In the genomic region with DNA sequence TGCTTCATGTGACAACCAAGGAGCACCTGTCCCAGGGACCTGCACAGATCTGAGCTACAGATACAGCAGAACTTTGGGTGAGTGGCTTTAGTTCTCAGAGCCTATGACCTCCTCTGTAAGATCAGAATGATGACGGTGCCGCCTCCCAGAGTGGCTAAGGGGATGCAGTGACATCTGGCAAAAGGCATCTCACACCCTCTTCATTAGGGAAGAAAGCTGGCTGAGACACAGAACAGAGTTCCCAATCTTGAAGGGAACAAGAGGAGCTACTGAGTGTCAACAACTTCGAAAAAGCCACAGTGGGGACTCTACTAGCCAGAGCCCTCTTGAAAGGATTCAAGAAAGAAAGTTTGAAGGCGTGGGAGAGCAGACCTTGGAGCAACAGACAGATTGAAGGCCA, we compare ENCODE assay signal across 27 mouse cellular contexts.
DNase-seq lines count a peak whose midpoint lies in the region; ATAC-seq and TF ChIP-seq lines count a peak whose summit lies in the region.
"Had no signal": no experiment of that assay in that cellular context is flagged by ENCODE, and none has a peak within 500 bp of the region (broad histone marks: within the 10 kb centered on the region; RNA-seq: fewer than 3 reads in every experiment).

No protein-coding gene starts in this region.

- no peaks in the 10 kb centered on the region for H3K36me3 ChIP-seq in heart, embryonic 13.5 days
- 0 out of 2 replicates have a peak, but pooled peaks cover 2% of the 10 kb centered on the region for H3K36me3 ChIP-seq in lung, embryonic 14.5 days (ENCODE audit: insufficient read depth)
- no peaks in the 10 kb centered on the region for H3K36me3 ChIP-seq in midbrain, embryonic 11.5 days (ENCODE audit: control insufficient read depth, insufficient read depth, low read length)
- H3K36me3 ChIP-seq in midbrain, embryonic 16.5 days (ENCODE audit: control insufficient read depth, insufficient read depth, low read length), result no peaks in the 10 kb centered on the region
- H3K36me3 ChIP-seq: embryonic facial prominence, embryonic 10.5 days; embryonic facial prominence, embryonic 13.5 days; forebrain, embryonic 12.5 days; forebrain, embryonic 15.5 days had no signal

- no peak for DNase-seq in heart, postnatal 36 days
- DNase-seq in lung, embryonic 14.5 days, result peak; percentile 57
- DNase-seq in lung, postnatal 25 days (ENCODE audit: low spot score), result no peak
- peak; percentile 35 for DNase-seq in midbrain, embryonic 11.5 days (ENCODE audit: low spot score, missing footprints)
- DNase-seq in lung, postnatal 36 days, result peak; percentile 27
- no peak for DNase-seq in ovary, postnatal 36 days (ENCODE audit: low spot score)
- DNase-seq: adrenal gland, adult 2 months; adrenal gland, postnatal 14 days; cerebellum, adult 11 months; cerebellum, adult 8-10 months; cerebellum, postnatal 10 days; cerebellum, postnatal 36 days; embryo, embryonic 11 days; gastrocnemius, postnatal 25 days; heart, postnatal 10 days; heart, postnatal 4 days had no signal

- no peak overlapping the region for H3K4me2 ChIP-seq in heart, embryonic 13.5 days
- H3K4me2 ChIP-seq in lung, embryonic 14.5 days, result no peak overlapping the region
- no peak overlapping the region for H3K4me2 ChIP-seq in midbrain, embryonic 11.5 days
- H3K4me2 ChIP-seq in midbrain, embryonic 16.5 days (ENCODE audit: low read length), result no peak overlapping the region
- H3K4me2 ChIP-seq: embryonic facial prominence, embryonic 13.5 days; forebrain, embryonic 12.5 days; forebrain, embryonic 15.5 days; hindbrain, embryonic 14.5 days had no signal

- no peak for ATAC-seq in heart, embryonic 13.5 days (ENCODE audit: extremely low read depth, insufficient number of reproducible peaks, low FRiP score, low TSS enrichment)
- ATAC-seq in lung, embryonic 14.5 days (ENCODE audit: insufficient read depth), result no peak
- no peak for ATAC-seq in midbrain, embryonic 11.5 days (ENCODE audit: low FRiP score)
- no peak for ATAC-seq in midbrain, embryonic 16.5 days
- ATAC-seq: CD4-positive, CD25-positive, alpha-beta regulatory T cell, adult 4 months; forebrain, embryonic 15.5 days; hindbrain, postnatal 0 days; inflammation-experienced regulatory T-cells, adult 6 months had no signal

- no peak overlapping the region for H3K4me3 ChIP-seq in heart, embryonic 13.5 days
- H3K4me3 ChIP-seq in lung, embryonic 14.5 days (ENCODE audit: low read depth, low read length), result no peak overlapping the region
- H3K4me3 ChIP-seq in midbrain, embryonic 11.5 days (ENCODE audit: low read depth, low read length), result no peak overlapping the region
- no peak overlapping the region for H3K4me3 ChIP-seq in midbrain, embryonic 16.5 days (ENCODE audit: low read depth, low read length)
- H3K4me3 ChIP-seq: embryonic facial prominence, embryonic 10.5 days; embryonic facial prominence, embryonic 13.5 days; erythroblast, embryonic 14.5 days; forebrain, embryonic 12.5 days; forebrain, embryonic 15.5 days had no signal

- H3K27me3 ChIP-seq in heart, embryonic 13.5 days (replicated peaks), result no peaks in the 10 kb centered on the region
- H3K27me3 ChIP-seq in lung, embryonic 14.5 days (ENCODE audit: insufficient read depth, low read length), result no peaks in the 10 kb centered on the region
- H3K27me3 ChIP-seq in midbrain, embryonic 11.5 days (ENCODE audit: control insufficient read depth, insufficient read depth, low read length), result no peaks in the 10 kb centered on the region
- H3K27me3 ChIP-seq in midbrain, embryonic 16.5 days (ENCODE audit: control insufficient read depth, insufficient read depth, low read depth, low read length), result no peaks in the 10 kb centered on the region
- H3K27me3 ChIP-seq: embryonic facial prominence, embryonic 13.5 days; forebrain, embryonic 12.5 days; forebrain, embryonic 15.5 days had no signal

- H3K27ac ChIP-seq in heart, embryonic 13.5 days (replicated peaks), result peak overlapping the region; percentile 60
- H3K27ac ChIP-seq in lung, embryonic 14.5 days (ENCODE audit: low read depth), result no peak overlapping the region
- no peak overlapping the region for H3K27ac ChIP-seq in midbrain, embryonic 11.5 days (ENCODE audit: low read depth, low read length)
- H3K27ac ChIP-seq in midbrain, embryonic 16.5 days (ENCODE audit: low read length), result no peak overlapping the region
- H3K27ac ChIP-seq: embryonic facial prominence, embryonic 10.5 days; embryonic facial prominence, embryonic 13.5 days; forebrain, embryonic 12.5 days; forebrain, embryonic 15.5 days; hindbrain, embryonic 14.5 days; hindbrain, postnatal 0 days had no signal

- TF ChIP-seq CTCF in lung, embryonic 14.5 days (IDR thresholded peaks at IDR 0.05; ENCODE audit: low read depth), result no peak

- peaks cover 49% of the 10 kb centered on the region for H3K4me1 ChIP-seq in heart, embryonic 13.5 days
- peaks cover 16% of the 10 kb centered on the region; the same call in 1 of the 2 replicates for H3K4me1 ChIP-seq in lung, embryonic 14.5 days (ENCODE audit: insufficient read depth)
- no peaks in the 10 kb centered on the region for H3K4me1 ChIP-seq in midbrain, embryonic 11.5 days (ENCODE audit: control insufficient read depth, insufficient read depth, low read length)
- no peaks in the 10 kb centered on the region for H3K4me1 ChIP-seq in midbrain, embryonic 16.5 days (ENCODE audit: control insufficient read depth, insufficient read depth, low read length)
- H3K4me1 ChIP-seq: forebrain, embryonic 12.5 days; forebrain, embryonic 15.5 days had no signal

- intact Hi-C loops in heart, postnatal 36 days (cut with DNase I), result no loop called here

- no peak overlapping the region for H3K9ac ChIP-seq in heart, embryonic 13.5 days
- H3K9ac ChIP-seq in lung, embryonic 14.5 days, result no peak overlapping the region
- no peak overlapping the region for H3K9ac ChIP-seq in midbrain, embryonic 11.5 days (ENCODE audit: low read length)
- H3K9ac ChIP-seq in midbrain, embryonic 16.5 days (ENCODE audit: low read depth, low read length), result no peak overlapping the region
- H3K9ac ChIP-seq: embryonic facial prominence, embryonic 13.5 days; forebrain, embryonic 12.5 days; forebrain, embryonic 15.5 days; hindbrain, embryonic 14.5 days had no signal

- H3K9me3 ChIP-seq in heart, embryonic 13.5 days, result no peaks in the 10 kb centered on the region
- no peaks in the 10 kb centered on the region for H3K9me3 ChIP-seq in lung, embryonic 14.5 days (ENCODE audit: low read depth, low read length)
- no peaks in the 10 kb centered on the region for H3K9me3 ChIP-seq in midbrain, embryonic 11.5 days (ENCODE audit: control insufficient read depth, low read length)
- H3K9me3 ChIP-seq in midbrain, embryonic 16.5 days (replicated peaks; ENCODE audit: control insufficient read depth, low read length, poor library complexity, severe bottlenecking), result no peaks in the 10 kb centered on the region
- H3K9me3 ChIP-seq: embryonic facial prominence, embryonic 10.5 days; embryonic facial prominence, embryonic 13.5 days; forebrain, embryonic 12.5 days; forebrain, embryonic 15.5 days had no signal

- WGBS in heart, embryonic 13.5 days, result 30% methylated on average over 4 of the region's 4 CpGs
- 33% methylated on average over 4 of the region's 4 CpGs for WGBS in lung, embryonic 14.5 days
- WGBS in midbrain, embryonic 11.5 days, result 75% methylated on average over 4 of the region's 4 CpGs
- 69% methylated on average over 4 of the region's 4 CpGs for WGBS in midbrain, embryonic 16.5 days

Comparison
In these comparisons a context has a peak if more than half of its experiments do, and no peak if none do; other contexts are left out.
1. DNase-seq: peak in lung, embryonic 14.5 days (single experiment), midbrain, embryonic 11.5 days (single experiment) and lung, postnatal 36 days (single experiment); none in heart, postnatal 36 days (0 of 2), lung, postnatal 25 days (single experiment) and ovary, postnatal 36 days (single experiment).